ENCODE assay signal across 8 mouse cellular contexts in genomic region chr2:60126831-60127230, GRCm38 (mm10).
DNase-seq lines count a peak whose midpoint lies in the region; ATAC-seq and TF ChIP-seq lines count a peak whose summit lies in the region.

No protein-coding gene starts in this region.

- H3K9ac ChIP-seq in liver, embryonic 14.5 days (replicated peaks): no peak overlapping the region

- H3K27ac ChIP-seq in liver, embryonic 14.5 days: no peak overlapping the region

- no peaks in the 10 kb centered on the region for H3K9me3 ChIP-seq in liver, embryonic 14.5 days (ENCODE audit: control insufficient read depth, low read length)

- H3K4me2 ChIP-seq in liver, embryonic 14.5 days (ENCODE audit: low read depth): peak overlapping the region; percentile 89

- DNase-seq in kidney, adult 9 months: peak; percentile 32
- no peak for DNase-seq in kidney, postnatal 14 days
- DNase-seq in embryo, embryonic 11 days: peak; percentile 70
- peak; percentile 30 to 37 for DNase-seq in heart, postnatal 14 days
- DNase-seq in liver, embryonic 14.5 days (ENCODE audit: low read depth in 3 of 3, low spot score in 3 of 3): no peak
- no peak for DNase-seq in T-cell, adult 2 months (ENCODE audit: low spot score)
- DNase-seq in layer of hippocampus, postnatal 25 days (ENCODE audit: extremely low spot score in 1 of 2, low spot score in 1 of 2): no peak

- no peak overlapping the region for H3K4me3 ChIP-seq in liver, embryonic 14.5 days (ENCODE audit: insufficient read depth in 1 of 2, low read depth in 2 of 2, low read length in 2 of 2)

- intact Hi-C loops in heart, postnatal 14 days (cut with DNase I): no loop called here

- 53% methylated on average over 7 of the region's 7 CpGs for WGBS in liver, embryonic 14.5 days (ENCODE audit: insufficient replicate concordance)

- ATAC-seq in liver, embryonic 14.5 days (ENCODE audit: insufficient read depth): no peak
- no peak for ATAC-seq in inflammation-experienced regulatory T-cells, adult 6 months

- no peaks in the 10 kb centered on the region for H3K27me3 ChIP-seq in liver, embryonic 14.5 days (ENCODE audit: control insufficient read depth, insufficient read depth, low read length)

- no peak for TF ChIP-seq EP300 in liver, embryonic 14.5 days (IDR thresholded peaks at IDR 0.05; ENCODE audit: low read depth)

- TF ChIP-seq CTCF in liver, embryonic 14.5 days (IDR thresholded peaks at IDR 0.05; ENCODE audit: low read depth): no peak

- no peaks in the 10 kb centered on the region for H3K36me3 ChIP-seq in liver, embryonic 14.5 days (replicated peaks; ENCODE audit: control insufficient read depth, insufficient read depth, low read depth)

- H3K4me1 ChIP-seq in liver, embryonic 14.5 days (replicated peaks; ENCODE audit: control insufficient read depth in 2 of 2, insufficient read depth in 2 of 2, low read length in 1 of 2): peaks cover 6 to 9% of the 10 kb centered on the region in 2 experiments

Comparison
In these comparisons a context has a peak if more than half of its experiments do, and no peak if none do; other contexts are left out.
1. DNase-seq: peak in kidney, adult 9 months (single experiment), embryo, embryonic 11 days (single experiment) and heart, postnatal 14 days (2 of 2); none in kidney, postnatal 14 days (single experiment), liver, embryonic 14.5 days (0 of 3), T-cell, adult 2 months (single experiment) and layer of hippocampus, postnatal 25 days (0 of 2).